Mouse (Mus musculus): ENCODE measurements around the gene Oxsr1. TPM values are rescaled to one million over a fixed set of nuclear protein-coding genes. Genes with fewer than 3 reads are reported as not detected.
"Not testable (repeated sequence)": the region's sequence is repeated elsewhere in the genome, so short reads cannot be mapped to it uniquely, and the experiment has no call there.

Oxsr1 gene
- polyA plus RNA-seq (2012; rRNA removed) = 16.2 and 16.3 TPM in 2 replicates

DNA sequence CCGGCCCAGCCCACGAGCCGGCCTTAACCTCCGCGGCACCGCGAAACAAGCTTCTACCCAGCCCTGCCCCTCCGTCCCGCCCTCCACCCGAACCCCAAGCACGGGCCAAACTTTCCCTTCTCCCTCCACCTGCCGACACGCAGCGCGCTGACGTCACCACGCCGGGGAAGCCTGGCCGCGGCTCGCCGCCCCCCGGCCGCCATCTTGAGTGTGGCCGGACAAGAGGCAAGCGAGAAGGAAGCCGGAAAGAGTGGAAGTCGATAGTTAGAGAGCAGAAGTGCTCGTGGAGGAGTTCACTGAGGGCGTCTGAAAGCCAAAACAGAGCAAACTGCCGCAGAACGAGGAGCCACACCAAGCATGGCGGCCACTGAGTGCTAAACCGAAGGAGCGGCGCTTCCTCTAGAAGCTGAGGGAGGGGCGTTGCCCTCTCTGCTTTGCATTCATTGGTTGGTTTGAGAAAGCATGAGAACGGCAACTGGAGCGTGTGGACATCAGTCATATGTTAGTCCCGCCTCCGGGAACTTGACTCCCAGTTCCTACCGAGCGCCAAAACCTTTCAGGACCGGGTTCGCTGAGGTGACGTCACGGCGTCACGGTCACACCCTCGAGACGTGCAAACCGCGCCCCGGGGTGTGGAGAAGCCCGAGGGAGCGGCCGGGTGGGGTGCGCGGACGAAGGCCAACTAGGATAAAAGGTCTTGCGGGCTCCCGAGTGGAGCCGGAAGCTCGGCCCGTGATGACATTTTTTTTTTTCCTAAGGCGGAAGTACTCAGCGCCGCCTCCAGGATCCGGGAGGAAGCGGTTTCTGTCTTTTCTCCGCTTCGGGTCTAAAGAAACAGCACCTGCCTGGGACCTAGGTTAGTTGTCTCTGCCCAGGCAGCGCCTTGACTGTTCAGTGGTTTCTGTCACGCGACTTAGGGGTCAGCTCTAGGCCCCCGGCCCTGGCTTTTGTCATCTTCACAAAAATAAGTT, at the start of gene Oxsr1:
Gene Oxsr1 (minus strand): TSS at position 139 of the 971 bp plus-strand sequence.
- Histone ChIP-seq H3K36me3 (ENCODE audit: control insufficient read depth, insufficient read depth, low read length) (no peaks in the 10 kb centered on the region), H3K27me3 (replicated peaks; ENCODE audit: control insufficient read depth, insufficient read depth, low read length) (no peaks in the 10 kb centered on the region), H3K4me3 (ENCODE audit: insufficient read depth, low read depth, low read length) (peak within 1 kb of the TSS; percentile 72), H3K27ac (ENCODE audit: insufficient read depth, low read depth, low read length) (peak within 1 kb of the TSS; percentile 100), H3K4me1 (ENCODE audit: control insufficient read depth, insufficient read depth, low read length) (peaks cover 6% of the 10 kb centered on the region; the same call in 1 of the 2 replicates)
- under 1% methylated on average over 76 of the region's 76 CpGs for WGBS
- TF ChIP-seq POLR2A (IDR thresholded peaks at IDR 0.05; ENCODE audit: low read depth, low read length) = no peak
- TF ChIP-seq CTCF (conservative IDR thresholded peaks at IDR 0.05; ENCODE audit: insufficient read depth, insufficient read length, low read depth, low read length) = peak; percentile 40
- DNase-seq = peak; percentile 100

DNA sequence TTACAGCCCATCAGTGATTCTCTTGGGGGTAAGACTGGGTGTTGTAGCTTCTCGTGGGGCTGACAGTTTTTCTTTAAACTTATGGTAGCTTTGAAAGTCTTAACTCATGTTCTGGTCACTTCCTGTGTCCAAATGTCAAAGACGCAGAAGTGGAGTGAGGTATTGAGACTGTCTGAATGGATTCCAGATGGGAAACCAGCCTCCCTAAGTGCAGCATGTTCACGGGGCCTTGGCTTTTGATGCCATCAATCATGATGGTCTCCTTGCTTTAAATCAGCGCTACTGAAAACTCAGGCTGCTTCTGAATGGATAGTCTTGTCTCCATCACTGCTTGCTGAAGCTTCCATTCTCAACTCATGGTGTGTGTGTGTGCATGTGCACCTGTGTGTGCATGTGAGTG, 49.0 kb upstream of the Oxsr1 start:
- no peak for TF ChIP-seq CTCF (conservative IDR thresholded peaks at IDR 0.05; ENCODE audit: insufficient read depth, insufficient read length, low read depth, low read length)
- no peak for TF ChIP-seq POLR2A (IDR thresholded peaks at IDR 0.05; ENCODE audit: low read depth, low read length)
- Histone ChIP-seq H3K4me3 (ENCODE audit: insufficient read depth, low read depth, low read length) (no peak overlapping the region), H3K4me1 (ENCODE audit: control insufficient read depth, insufficient read depth, low read length) (peaks cover 3% of the 10 kb centered on the region; the same call in 1 of the 2 replicates), H3K27ac (ENCODE audit: insufficient read depth, low read depth, low read length) (no peak overlapping the region), H3K27me3 (replicated peaks; ENCODE audit: control insufficient read depth, insufficient read depth, low read length) (no peaks in the 10 kb centered on the region), H3K36me3 (ENCODE audit: control insufficient read depth, insufficient read depth, low read length) (peaks cover 2% of the 10 kb centered on the region; the same call in 1 of the 2 replicates)
- WGBS = 66% methylated on average over 4 of the region's 4 CpGs
- no peak for DNase-seq

DNA sequence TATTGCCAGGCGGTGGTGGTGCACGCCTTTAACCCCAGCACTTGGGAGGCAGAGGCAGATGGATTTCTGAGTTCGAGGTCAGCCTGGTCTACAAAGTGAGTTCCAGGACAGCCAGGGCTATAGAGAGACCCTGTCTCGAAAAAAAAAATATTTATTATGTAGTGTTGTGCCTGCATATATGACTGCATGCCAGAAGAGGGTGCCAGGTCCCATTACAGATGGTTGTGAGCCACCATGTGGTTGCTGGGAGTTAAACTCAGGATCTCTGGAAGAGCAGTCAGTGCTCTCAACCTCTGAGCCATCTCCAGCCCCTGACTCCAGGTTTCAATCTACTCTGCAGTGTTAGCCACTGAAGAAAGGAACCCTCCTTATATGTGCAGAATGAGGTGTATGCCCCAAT, 48.5 kb upstream of the Oxsr1 start:
- H3K27me3 ChIP-seq (replicated peaks; ENCODE audit: control insufficient read depth, insufficient read depth, low read length); DNase-seq; H3K36me3 ChIP-seq (ENCODE audit: control insufficient read depth, insufficient read depth, low read length); H3K4me3 ChIP-seq (ENCODE audit: insufficient read depth, low read depth, low read length); H3K27ac ChIP-seq (ENCODE audit: insufficient read depth, low read depth, low read length); H3K4me1 ChIP-seq (ENCODE audit: control insufficient read depth, insufficient read depth, low read length): not testable (repeated sequence)
- TF ChIP-seq CTCF (conservative IDR thresholded peaks at IDR 0.05; ENCODE audit: insufficient read depth, insufficient read length, low read depth, low read length) = 0 out of 2 replicates have a peak, but pooled peaks have one; percentile 13
- WGBS = 89% methylated on average over 4 of the region's 4 CpGs

DNA sequence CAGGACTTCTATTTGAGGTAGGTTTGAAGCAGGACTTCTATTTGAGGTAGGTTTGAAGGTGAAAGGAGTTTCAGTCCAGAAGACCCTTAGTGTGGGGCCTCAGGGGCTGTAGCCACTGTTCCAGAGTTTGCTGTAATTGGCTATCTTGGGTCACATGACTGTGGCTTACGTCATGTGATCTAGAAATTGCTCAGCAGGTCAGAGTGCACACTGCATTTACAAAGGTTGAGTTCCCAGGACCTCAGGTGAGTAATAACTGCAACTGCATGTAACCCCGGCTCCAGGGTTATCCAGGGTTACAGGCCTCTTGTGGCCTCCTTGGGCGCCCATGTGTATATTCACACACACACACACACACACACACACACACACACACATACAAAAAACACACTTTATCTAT, 46.1 kb upstream of the Oxsr1 start:
- WGBS = 67% methylated on average over 3 of the region's 3 CpGs
- H3K4me1 ChIP-seq (ENCODE audit: control insufficient read depth, insufficient read depth, low read length) = peaks cover 3% of the 10 kb centered on the region; the same call in 1 of the 2 replicates
- DNase-seq = peak; percentile 77
- TF ChIP-seq CTCF (conservative IDR thresholded peaks at IDR 0.05; ENCODE audit: insufficient read depth, insufficient read length, low read depth, low read length) = no peak
- TF ChIP-seq POLR2A (IDR thresholded peaks at IDR 0.05; ENCODE audit: low read depth, low read length) = no peak
- H3K36me3 ChIP-seq (ENCODE audit: control insufficient read depth, insufficient read depth, low read length) = peaks cover 2% of the 10 kb centered on the region; the same call in 1 of the 2 replicates
- no peak overlapping the region for H3K4me3 ChIP-seq (ENCODE audit: insufficient read depth, low read depth, low read length)
- H3K27ac ChIP-seq (ENCODE audit: insufficient read depth, low read depth, low read length) = no peak overlapping the region
- H3K27me3 ChIP-seq (replicated peaks; ENCODE audit: control insufficient read depth, insufficient read depth, low read length) = no peaks in the 10 kb centered on the region

DNA sequence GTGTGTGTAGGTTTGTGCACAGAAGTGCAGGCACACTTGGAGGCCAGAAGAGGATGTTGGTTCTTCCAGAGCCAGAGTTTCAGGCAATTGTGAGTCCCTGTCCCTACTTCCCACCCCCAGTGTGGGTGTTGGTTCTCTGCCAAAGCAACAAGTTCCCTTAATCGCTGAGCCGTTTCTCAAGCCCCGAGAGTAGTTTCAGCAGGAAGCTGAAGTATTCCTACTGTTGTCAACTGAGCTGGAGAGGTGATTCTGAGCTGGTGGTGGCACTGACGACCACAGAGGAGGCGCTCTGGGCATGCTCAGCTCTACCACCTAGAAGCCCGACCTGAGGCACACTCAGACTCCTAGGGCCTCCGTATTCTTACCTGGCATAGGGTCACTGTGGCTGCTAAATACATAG, 43.1 kb upstream of the Oxsr1 start, which contains the start of gene Slc22a14:
Gene Slc22a14 (minus strand): TSS at position 270 of the 400 bp plus-strand sequence.
- H3K4me3 ChIP-seq (ENCODE audit: insufficient read depth, low read depth, low read length) = no peak within 1 kb of the TSS
- WGBS = 32% methylated on average over 7 of the region's 7 CpGs
- H3K27ac ChIP-seq (ENCODE audit: insufficient read depth, low read depth, low read length) = no peak within 1 kb of the TSS
- no peaks in the 10 kb centered on the region for H3K27me3 ChIP-seq (replicated peaks; ENCODE audit: control insufficient read depth, insufficient read depth, low read length)
- TF ChIP-seq CTCF (conservative IDR thresholded peaks at IDR 0.05; ENCODE audit: insufficient read depth, insufficient read length, low read depth, low read length) (no peak), POLR2A (IDR thresholded peaks at IDR 0.05; ENCODE audit: low read depth, low read length) (no peak)
- peaks cover 3% of the 10 kb centered on the region; the same call in 1 of the 2 replicates for H3K4me1 ChIP-seq (ENCODE audit: control insufficient read depth, insufficient read depth, low read length)
- H3K36me3 ChIP-seq (ENCODE audit: control insufficient read depth, insufficient read depth, low read length) = peaks cover 2% of the 10 kb centered on the region; the same call in 1 of the 2 replicates
- DNase-seq = peak; percentile 38

DNA sequence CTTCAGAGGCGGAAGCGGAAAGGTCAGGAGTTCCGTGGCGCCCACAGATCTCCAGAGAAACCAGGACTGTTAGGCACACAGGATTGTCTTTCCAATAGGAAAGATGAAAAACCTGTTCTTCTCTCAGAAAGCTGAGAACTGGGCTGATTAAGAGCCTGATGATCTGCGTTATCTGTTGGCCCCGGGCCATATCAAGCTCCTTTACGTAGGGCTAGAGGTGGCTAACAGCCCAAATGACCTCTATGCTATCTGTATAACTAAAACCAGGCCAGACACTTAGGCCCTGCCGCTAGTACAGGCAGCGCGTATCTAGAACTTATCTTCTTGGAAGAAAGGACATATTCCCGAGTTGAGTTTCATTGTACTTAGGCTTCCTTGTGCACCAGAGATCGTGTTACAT, 41.0 kb upstream of the Oxsr1 start:
- Histone ChIP-seq H3K4me3 (ENCODE audit: insufficient read depth, low read depth, low read length) (no peak overlapping the region), H3K27me3 (replicated peaks; ENCODE audit: control insufficient read depth, insufficient read depth, low read length) (no peaks in the 10 kb centered on the region), H3K36me3 (ENCODE audit: control insufficient read depth, insufficient read depth, low read length) (peaks cover 2% of the 10 kb centered on the region; the same call in 1 of the 2 replicates), H3K27ac (ENCODE audit: insufficient read depth, low read depth, low read length) (no peak overlapping the region), H3K4me1 (ENCODE audit: control insufficient read depth, insufficient read depth, low read length) (peaks cover 2% of the 10 kb centered on the region; the same call in 1 of the 2 replicates)
- 79% methylated on average over 12 of the region's 12 CpGs for WGBS
- DNase-seq = no peak
- TF ChIP-seq POLR2A (IDR thresholded peaks at IDR 0.05; ENCODE audit: low read depth, low read length) (no peak), CTCF (conservative IDR thresholded peaks at IDR 0.05; ENCODE audit: insufficient read depth, insufficient read length, low read depth, low read length) (no peak)

DNA sequence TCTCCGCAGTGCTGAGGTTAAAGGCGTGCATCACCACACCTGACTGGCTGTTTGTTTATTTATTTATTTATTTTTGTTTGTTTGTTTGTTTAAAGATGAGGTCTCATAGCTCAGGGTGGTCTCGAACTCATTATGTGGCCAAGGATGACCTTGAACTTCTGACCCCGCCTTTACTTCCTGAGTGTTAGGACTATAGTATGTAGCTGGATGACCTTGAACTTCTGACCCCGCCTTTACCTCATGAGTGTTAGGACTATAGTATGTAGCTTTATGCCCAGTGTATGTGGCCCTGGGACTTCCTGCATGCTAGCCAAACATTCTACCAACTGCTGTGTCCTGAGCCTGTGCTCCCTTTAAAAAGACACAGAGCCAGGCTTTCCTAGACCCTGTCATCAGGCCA, 39.2 kb upstream of the Oxsr1 start:
- no peaks in the 10 kb centered on the region for H3K27me3 ChIP-seq (replicated peaks; ENCODE audit: control insufficient read depth, insufficient read depth, low read length)
- TF ChIP-seq CTCF (conservative IDR thresholded peaks at IDR 0.05; ENCODE audit: insufficient read depth, insufficient read length, low read depth, low read length) (no peak), POLR2A (IDR thresholded peaks at IDR 0.05; ENCODE audit: low read depth, low read length) (no peak)
- 87% methylated on average over 5 of the region's 5 CpGs for WGBS

More for the DNA sequence above, 39.2 kb upstream of the Oxsr1 start:
- Histone ChIP-seq H3K27ac (ENCODE audit: insufficient read depth, low read depth, low read length) (no peak overlapping the region), H3K4me1 (ENCODE audit: control insufficient read depth, insufficient read depth, low read length) (no peaks in the 10 kb centered on the region; the same call in 1 of the 2 replicates), H3K4me3 (ENCODE audit: insufficient read depth, low read depth, low read length) (no peak overlapping the region), H3K36me3 (ENCODE audit: control insufficient read depth, insufficient read depth, low read length) (no peaks in the 10 kb centered on the region; the same call in 1 of the 2 replicates)
- DNase-seq = no peak
